Mouse (Mus musculus) erythroblast, embryonic 14.5 days (primary cell): Measurements from ENCODE around the gene Gsx1.

ENCODE experiments used
- GATA1 ChIP-seq: IDR thresholded peaks from 2 replicates; pipeline ENCODE4 v1.6.1; 2012; ENCODE audit warnings: low read length, inconsistent platforms, mixed read lengths
- TAL1 ChIP-seq: IDR thresholded peaks from 3 replicates; pipeline ENCODE4 v1.6.1; 2012; ENCODE audit warnings: low read length, inconsistent platforms, mixed read lengths

DNA sequence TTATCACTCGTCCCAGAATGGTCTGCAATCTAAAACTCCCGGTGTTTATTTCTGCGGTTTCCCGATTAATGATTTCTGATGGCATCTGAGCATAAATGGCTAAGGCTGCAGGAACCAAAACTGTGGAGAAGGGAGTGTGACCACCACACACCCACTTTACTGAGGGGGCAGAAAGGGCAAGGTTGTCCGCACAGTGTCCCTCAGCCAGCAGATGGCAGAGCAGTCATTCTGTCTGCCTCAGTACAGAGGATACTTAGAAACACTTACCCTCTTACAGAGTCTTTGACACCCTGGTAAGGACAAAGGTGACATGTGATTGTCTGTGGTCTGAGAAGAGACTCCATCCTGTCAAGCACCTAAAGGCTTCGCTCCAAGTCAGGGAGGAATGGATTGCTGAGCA is 23.4 kb upstream of the Gsx1 start:
- no peak for TF ChIP-seq GATA1
- TF ChIP-seq TAL1, result no peak
